Mouse (Mus musculus): ENCODE results near the gene Cbs.
A peak's percentile ranks its signal among the peaks of the same experiment; 100 is the strongest.

The Cbs gene

DNA sequence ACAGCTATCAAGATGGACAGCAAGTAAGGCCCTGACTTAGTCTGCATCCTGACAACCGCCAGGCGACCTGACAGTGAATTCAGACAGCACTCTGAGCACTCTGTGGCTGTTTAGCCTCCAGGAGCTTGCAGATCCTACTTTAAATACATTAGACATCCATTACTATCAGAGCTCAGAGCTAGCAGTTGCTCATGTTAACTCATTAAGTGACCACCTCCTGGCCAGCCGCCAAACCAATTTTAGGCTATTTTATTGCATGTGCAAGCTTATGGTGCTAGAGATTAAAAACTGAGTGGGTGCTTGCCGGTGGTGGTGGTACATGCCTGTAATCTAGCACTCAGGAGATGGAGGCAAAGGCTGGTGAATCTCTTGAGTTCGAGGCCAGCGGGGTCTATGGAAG is 53.3 kb downstream of the Cbs start:
- DNase-seq: no peak

DNA sequence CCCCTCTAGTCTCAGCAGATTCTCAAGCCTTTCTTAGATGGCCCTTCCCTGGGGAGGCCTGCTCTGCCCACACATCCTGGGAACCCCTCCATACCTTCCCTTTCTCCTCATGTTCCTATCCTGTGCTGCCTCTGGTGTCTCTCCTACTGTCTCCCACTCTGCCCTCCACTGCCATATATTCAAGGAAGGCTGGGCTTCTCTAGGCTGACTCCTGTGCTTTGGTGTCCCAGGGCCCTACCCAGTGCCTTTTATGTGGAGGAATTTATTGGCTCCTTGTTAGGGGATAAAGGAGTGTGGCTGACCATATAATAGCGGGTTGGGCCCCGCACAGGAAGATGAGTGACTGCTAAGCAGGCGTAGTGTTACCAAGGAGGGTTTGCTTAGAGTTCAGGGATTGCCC is 53.9 kb downstream of the Cbs start:
- no peak for DNase-seq

DNA sequence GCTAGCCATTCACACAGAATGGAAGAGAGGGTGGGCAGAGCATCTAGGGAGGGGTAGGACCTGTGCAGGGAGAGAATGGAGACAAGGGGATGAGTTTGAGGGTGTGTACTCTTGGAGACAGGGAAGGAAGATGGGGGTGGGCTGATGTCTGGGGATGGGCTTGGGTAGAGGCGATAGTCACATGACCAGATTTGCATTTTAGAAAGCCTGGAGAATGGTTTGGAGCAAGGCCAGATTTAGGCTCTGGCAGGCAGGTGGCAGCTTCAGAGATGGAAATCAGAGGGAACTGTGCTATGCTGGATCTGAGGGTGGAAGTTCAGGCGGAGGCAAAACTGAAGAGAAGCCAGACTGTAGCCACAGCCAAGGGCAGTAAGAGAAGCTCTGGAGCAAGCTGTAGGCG is 56.7 kb downstream of the Cbs start:
- DNase-seq: peak in 1 of 2 experiments; percentile 15

DNA sequence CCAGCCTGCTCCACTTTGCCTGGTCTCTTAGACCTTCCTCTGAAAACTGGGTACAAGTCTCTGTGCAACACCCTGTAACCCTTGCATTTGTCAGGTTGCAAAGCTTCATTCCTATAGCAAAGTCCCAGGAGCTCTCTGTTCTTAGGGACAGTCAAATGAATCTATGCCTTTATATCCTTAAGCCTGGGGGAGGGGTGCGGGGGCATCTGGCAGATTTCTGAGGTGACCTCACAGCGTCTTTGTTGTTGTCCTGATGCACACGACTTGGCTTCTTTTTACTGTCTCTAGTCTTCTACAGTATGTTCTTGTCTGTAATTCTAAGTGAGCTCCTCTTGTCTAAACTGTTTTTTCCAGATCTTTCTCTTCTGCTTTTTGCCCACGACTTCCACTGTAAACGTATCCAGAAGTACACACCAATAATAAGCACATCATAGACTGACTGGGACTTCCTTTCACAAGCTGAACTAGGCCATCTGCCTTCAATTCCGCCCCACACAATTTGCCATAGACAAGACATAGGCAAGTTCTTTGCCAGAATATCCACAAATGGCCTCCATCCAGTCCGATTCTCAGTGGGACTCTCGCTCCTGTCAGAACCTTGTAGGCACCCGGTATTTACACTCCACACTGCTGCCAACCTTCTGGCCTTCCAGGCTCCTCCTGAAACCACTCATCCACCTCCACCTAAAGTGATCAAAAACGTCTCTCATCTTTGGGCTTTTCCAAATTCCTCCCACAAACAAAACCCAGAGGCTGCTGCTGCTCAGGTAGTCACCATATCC is 60.5 kb downstream of the Cbs start:
- DNase-seq: peak; percentile 74 to 79

DNA sequence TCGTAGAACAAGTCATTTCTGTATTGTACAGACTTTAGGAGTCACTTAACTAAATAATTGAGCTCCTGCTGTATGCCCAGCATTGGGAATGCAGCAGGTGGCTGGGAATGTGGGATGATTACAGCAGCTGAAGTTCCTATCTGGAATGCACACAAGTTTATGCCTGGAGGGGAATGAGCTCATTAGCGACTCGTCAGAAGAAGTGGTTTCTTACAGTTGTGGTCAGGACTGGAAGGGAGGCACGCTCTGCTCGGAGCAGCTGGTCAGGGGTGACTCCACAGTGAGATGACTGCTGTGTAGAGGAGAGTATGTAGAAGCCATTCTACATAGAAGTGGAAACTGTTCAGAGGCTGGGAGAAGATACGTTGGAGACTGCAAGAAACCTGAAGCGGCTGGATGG is 62.4 kb downstream of the Cbs start:
- no peak for DNase-seq

DNA sequence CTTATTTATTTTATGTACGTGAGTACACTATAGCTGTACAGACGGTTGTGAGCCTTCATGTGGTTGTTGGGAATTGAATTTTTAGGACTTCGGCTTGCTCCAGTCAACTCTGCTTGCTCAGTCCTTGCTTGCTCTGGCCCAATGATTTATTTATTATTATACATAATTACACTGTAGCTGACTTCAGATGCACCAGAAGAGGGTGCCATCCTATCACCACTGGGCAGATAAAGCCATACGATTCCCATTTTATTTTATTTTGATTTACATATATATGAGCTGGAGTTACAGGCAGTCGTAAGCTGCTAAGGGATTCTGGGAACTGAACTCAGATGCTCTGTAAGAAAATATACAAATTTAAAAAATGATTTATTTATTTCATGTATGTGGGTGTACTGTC is 65.3 kb downstream of the Cbs start:
- no peak for DNase-seq

DNA sequence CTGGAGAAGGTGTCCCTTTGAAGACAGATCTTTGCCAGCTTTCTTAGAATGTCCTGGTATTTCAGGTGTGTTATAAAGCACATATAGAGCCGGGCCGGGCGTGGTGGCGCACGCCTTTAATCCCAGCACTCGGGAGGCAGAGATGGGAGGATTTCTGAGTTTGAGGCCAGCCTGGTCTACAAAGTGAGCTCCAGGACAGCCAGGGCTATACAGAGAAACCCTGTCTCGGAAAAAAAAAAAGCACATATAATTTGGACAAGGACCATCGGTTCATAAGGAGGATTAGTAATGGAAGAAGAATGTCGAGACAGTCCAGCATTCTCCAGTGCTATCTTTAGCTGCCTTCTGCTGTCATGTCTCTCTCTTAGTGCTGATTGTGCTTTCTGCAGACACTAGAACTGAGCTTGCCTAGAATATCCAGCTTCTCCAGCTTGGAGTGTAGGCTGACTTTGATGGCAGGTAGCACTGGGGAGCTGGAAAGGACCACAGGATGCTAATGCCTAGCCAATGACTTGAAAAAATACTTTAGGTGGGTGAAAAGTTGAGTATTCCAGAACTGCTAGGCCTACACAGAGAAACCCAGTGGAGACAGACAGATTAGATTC is 66.6 kb downstream of the Cbs start:
- no peak for DNase-seq

DNA sequence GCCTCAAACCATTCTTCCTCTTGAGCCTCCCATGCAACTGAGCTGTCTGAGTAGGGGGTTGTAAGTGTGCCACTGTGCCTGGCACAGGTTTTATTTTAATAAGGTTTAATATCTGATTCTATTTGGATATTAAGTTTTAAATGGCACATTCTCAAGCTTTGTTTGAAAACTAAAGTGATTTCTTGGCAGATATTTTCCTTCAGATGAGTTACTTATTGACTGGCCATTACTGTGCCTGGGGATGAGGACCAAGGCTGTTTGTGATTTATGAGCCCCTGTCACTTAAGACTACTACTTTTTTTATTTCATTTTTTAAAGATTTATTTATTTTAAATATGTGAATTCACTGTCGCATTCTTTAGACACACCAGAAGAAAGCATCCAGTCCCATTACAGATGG is 67.3 kb downstream of the Cbs start:
- DNase-seq: no peak

DNA sequence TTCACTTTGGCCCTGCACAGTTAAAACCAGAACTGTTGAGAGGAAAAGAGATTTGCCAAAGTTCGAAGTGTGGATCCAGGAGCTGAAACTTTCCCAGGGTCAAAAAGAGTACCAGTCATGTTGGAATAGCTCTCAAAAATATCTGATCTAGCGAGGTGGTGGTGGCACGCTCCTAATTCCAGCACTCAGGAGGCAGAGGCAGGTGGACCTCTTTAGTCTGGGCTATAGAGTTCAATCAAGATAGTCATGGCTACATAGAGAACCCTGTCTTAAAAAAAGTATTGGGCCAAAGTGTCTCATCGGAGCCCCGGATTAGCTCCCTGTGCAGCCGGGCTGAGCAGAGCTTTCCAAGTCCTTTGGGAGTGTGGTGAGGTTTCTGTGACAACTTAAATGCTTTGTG is 70.8 kb downstream of the Cbs start:
- DNase-seq: no peak

DNA sequence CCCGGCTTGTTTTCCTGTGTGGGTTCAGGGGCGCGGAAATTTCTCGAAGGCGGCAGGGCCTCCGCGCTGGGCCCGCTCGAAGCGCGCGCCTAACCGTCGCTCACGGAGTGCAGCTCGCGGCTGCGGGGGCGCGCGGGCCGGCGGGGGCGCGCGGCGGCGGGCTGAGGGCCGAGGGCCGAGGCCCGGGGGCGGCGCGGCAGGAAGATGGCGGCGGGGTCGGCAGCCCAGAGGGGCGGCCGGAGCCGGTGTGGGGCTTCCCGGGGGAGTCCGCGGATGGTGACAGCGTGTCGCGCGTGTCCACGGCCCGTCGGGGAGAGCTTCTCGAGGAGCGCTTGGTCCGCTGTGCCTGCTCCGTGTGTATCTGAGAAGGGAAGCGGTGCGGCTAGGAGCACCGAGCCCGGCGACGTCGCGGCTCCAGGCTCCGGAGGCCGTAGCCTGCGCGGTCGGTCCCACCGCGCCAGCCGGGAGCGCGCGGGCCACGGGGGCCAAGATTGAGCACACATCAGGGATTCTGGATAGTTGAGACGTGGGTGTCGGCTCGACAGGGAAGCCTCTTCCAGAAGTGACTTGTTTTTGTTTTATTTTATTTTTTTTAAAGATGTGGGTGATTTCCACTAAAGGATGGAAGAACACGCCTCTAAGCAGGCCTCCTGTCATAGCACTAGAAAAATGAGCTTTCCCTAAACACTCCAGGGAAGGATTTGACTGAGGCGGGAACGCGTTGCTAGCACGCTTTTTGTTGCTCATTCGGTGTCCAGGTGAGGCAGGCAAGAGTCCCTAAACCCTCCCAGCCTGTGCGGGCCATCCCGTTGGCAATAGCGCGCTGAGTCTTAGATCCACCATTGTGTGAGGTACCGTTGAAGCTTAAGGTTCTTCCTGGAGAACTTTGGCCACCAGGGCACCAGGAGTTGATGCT is 71.6 kb downstream of the Cbs start:
- peak; percentile 63 for DNase-seq

DNA sequence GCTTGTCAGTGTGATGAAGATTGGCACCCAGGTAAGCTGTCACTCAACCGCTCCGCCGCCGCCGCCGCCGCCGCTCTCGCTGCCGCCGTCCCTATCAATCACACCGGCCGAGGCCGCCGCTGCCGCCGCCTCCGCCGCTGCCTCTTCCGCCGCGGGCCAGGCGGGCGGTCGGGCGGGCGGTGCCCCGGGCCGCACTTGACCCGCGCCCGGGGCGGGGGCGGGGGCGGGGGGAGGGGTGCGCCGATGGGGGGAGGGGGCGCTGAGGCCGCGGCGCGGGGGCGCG is 72.2 kb downstream of the Cbs start:
- DNase-seq: no peak

DNA sequence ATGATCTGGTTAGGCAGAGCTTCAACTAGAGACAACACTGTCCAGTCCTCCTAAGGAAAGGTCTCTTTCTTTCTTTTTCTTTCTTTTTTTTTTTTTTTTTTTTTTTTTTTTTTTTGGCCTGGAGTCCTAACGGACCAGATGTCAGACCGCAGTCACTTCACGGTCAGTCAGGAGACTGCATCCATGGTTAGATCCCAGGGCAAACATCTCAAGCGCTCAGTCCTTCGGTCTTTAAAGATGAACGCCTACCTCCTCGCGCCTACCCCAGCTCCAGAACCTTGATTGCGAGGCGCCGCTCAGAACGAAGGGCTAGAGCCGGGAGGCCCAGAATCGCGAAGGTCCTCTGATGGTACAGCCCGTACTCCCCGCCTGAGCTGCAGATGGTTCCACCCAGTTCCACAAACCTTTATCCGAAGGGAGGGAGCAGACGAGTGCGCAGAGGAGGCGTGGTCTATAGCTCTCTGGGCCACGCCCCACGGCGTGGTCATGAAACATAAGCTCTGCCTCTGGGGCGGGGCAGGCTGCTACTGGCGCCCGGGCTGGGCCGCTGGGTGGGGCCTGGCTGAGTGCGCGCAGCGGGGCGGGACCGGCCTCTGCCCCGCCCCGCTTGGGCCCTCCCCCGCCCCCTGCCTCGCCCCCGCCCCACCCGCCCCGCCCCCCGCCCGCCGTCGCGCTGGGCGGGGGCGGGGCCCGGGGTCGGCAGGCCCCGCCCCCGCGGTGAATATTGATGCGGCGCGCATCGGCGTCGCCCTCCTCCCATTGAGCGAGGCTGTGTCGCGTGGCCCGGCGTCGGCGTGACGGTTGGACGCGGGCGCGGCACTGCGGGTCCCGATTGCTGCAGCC is 72.8 kb downstream of the Cbs start, which contains the start of gene Pknox1:
Pknox1 (plus strand) TSS at position 720 of the 843 bp plus-strand sequence.
- DNase-seq: peak; percentile 99

DNA sequence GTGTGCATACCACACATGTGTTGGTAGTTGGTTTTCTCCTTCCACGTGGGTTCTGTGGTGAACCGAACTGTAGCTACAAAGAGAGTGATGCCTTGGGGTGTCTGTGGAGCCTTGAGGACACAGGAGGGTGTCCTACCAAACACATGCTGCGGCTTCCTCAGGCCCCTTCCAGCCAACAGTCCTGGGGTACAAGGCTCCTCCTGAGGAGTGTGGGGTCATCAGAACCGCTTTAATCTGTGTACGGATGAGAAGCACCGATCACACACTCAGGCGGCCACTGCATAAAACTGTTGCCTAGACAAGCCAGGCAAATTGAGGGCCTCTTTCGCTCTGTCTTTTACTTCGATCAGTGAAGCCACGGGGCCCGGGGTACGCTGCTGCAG is 73.4 kb downstream of the Cbs start:
- peak; percentile 47 to 55 for DNase-seq

DNA sequence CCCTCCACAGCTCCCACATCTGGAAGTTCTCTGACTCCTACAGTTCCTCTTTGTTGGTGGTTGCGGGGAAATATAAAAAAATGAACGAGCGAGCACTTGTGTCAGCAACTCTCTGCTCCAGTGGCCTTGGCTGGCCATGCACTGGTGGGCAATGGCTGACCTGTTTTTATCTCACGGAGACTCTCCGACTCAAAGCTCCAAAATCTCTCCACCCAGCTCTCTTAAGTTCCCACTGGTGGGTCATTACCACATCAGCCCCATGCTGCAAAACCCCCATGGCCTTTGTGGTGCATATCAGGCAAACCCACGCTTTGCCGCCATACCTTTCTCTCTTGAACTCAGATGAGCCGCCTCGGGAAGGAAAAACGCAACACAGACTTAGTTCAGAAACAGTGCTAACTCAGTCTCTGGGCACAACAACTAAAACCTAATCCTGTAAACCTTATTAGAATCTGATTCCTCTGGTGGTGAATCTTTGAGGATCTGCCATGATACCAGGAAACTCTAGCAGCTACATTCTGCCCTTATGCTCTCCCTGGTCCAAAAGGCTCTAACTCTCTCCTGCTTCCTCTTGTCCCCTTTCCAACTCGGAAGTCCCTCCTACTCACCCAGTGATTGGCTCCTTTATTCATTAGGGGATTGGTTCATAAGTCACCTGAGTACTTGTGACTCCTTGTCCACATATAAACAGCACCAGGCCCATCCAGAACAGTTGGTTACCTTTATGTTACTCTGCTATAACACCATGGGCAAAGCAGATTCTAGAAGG is 77.8 kb downstream of the Cbs start:
- no peak for DNase-seq
